Mouse (Mus musculus) heart, adult 2 months (tissue): ENCODE data around the gene Gpr137. TPM values are rescaled to one million over a fixed set of nuclear protein-coding genes. Genes with fewer than 3 reads are reported as not detected.
A peak's percentile ranks its signal among the peaks of the same experiment; 100 is the strongest.

ENCODE experiments used
- DNase-seq, 2 experiments: peaks; one replicate each; pipeline ENCODE4 v3.0.0; 2021
- H3K27ac ChIP-seq: fragments of 200-600 bp; 2 replicates; pipeline ENCODE4 v1.8.1; 2022
- H3K27me3 ChIP-seq: fragments of 200-500 bp; 2 replicates; pipeline ENCODE4 v1.6.1; 2012; ENCODE audit warnings: mild to moderate bottlenecking, low read length, inconsistent platforms, mixed read lengths; ENCODE audit not compliant: control insufficient read depth, insufficient read depth
- H3K36me3 ChIP-seq: fragments of 200-500 bp; 2 replicates; pipeline ENCODE4 v1.6.1; 2012; ENCODE audit warnings: low read length, inconsistent platforms; ENCODE audit not compliant: control insufficient read depth, insufficient read depth
- H3K4me1 ChIP-seq: fragments of 200-500 bp; 2 replicates; pipeline ENCODE4 v1.6.1; 2011; ENCODE audit warnings: low read length; ENCODE audit not compliant: control insufficient read depth, insufficient read depth
- H3K4me3 ChIP-seq: fragments of 200-600 bp; 2 replicates; pipeline ENCODE4 v1.8.1; 2022
- H3K79me2 ChIP-seq: fragments of 200-500 bp; replicated peaks from 2 replicates; pipeline ENCODE4 v1.6.1; 2012; ENCODE audit warnings: mild to moderate bottlenecking, inconsistent platforms, low read length, moderate library complexity, mixed read lengths; ENCODE audit not compliant: control insufficient read depth, insufficient read depth
- H3K9ac ChIP-seq: fragments of 200-500 bp; 2 replicates; pipeline ENCODE4 v1.6.1; 2012; ENCODE audit warnings: low read depth, mild to moderate bottlenecking, control low read depth, inconsistent platforms, low read length, mixed read lengths
- CTCF ChIP-seq: fragments of 200-600 bp; IDR thresholded peaks from 2 replicates; pipeline ENCODE4 v1.8.1; 2022; ENCODE audit warnings: antibody characterized with exemption, mild to moderate bottlenecking, moderate library complexity
- EP300 ChIP-seq: fragments of 200-500 bp; IDR thresholded peaks from 2 replicates; pipeline ENCODE4 v1.6.1; 2011; ENCODE audit warnings: low read depth, low read length, control low read depth; ENCODE audit not compliant: insufficient read depth
- POLR2A ChIP-seq: fragments of 200-500 bp; IDR thresholded peaks from 2 replicates; pipeline ENCODE4 v1.6.1; 2011; ENCODE audit warnings: mild to moderate bottlenecking, low read depth, low read length, control low read depth; ENCODE audit not compliant: insufficient read depth
- WGBS: fragments of 180-500 bp; shearing (Covaris S2); methylation state at CpG from one replicate; pipeline ENCODE4 v1.1.7; 2018; 5-methylcytosine and 5-hydroxymethylcytosine counted together
- intact Hi-C: fragments of 180-260 bp; cut with DNase I; formaldehyde crosslinking; loops from one replicate; pipeline ENCODE4 v1.15.1; 2025
- polyA plus RNA-seq: library from polyadenylated mRNA; depleted of rRNA; stranded (reverse); fragments of >200 nt; gene quantifications from 2 replicates; pipeline ENCODE4 v1.2.3, GENCODE M21; 2012
- total RNA-seq, 2 experiments: library from RNA; stranded (reverse); gene quantifications; 2 replicates each; pipeline ENCODE4 v1.2.3; 2021

Gpr137 gene
- total and polyA plus RNA-seq, 3 experiments: 34.1 to 53.4 (median 35.4) TPM

DNA sequence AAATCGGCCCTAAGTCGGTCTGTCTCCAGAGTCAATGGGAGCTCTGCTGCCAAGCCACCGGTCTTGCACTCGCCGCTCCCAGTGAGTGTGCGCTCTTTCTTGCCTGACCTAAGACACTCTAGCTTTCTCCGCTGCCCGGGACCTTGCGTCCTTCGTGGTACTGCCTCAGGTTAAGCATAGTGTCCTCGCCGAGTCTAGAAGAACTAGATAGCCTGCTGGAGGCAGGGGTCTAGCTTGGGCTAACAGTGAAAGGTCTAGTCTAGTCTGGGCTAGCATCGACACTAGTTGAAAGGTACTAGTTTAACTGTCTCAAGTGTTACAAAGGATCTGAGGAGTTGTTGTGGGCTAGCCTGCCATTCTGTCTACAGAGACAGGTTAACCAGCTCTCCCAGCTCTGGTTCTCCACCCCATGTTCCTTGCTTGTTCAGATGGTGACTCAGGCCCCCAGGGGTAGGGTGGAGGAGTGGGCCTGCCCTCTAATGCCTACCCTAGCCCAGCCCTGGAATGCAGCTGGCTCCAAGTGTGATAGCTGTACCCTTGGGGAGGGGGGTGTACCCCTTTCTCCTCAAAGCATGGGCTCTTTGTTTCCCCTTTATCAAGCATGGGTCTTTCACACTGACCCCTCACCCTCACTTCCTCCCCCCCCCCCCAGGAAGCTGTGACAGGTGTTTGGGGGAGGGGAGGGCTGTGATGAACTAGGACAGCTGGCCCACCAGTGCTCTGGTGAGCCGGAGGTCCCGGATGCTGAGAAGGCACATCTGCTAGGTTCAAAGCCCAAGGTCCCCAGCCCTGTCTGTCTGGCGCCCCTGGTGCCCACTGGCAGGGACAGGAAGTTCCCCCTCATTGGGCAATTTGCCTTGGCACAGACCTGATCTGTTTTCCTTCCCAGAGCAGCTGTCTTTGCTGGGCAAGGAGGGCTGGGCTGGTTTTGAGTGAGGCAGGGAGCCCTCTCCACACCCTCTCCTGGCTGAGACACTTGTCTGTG is 33.5 kb upstream of the Gpr137 start, which contains the start of gene Plcb3:
Plcb3 (minus strand) TSS at position 934 of the 985 bp plus-strand sequence.
- no peaks in the 10 kb centered on the region for H3K27me3 ChIP-seq
- peaks cover 3% of the 10 kb centered on the region; the same call in 1 of the 2 replicates for H3K4me1 ChIP-seq
- peak within 1 kb of the TSS; percentile 69 for H3K9ac ChIP-seq
- intact Hi-C loops: loop anchor here (5.0 kb wide), 1 partner anchor 34 kb away; the partner anchor contains the start of genes Bad and Gpr137
- peak; percentile 62 to 77 for DNase-seq
- H3K27ac ChIP-seq: peak within 1 kb of the TSS; percentile 76
- H3K79me2 ChIP-seq: no peaks in the 10 kb centered on the region
- no peaks in the 10 kb centered on the region for H3K36me3 ChIP-seq
- peak within 1 kb of the TSS; percentile 49 for H3K4me3 ChIP-seq
- WGBS: 1% methylated on average over 16 of the region's 16 CpGs
- peak; percentile 10; the same call in 1 of the 2 replicates for TF ChIP-seq POLR2A
- no peak for TF ChIP-seq EP300
- peak; percentile 24 for TF ChIP-seq CTCF

DNA sequence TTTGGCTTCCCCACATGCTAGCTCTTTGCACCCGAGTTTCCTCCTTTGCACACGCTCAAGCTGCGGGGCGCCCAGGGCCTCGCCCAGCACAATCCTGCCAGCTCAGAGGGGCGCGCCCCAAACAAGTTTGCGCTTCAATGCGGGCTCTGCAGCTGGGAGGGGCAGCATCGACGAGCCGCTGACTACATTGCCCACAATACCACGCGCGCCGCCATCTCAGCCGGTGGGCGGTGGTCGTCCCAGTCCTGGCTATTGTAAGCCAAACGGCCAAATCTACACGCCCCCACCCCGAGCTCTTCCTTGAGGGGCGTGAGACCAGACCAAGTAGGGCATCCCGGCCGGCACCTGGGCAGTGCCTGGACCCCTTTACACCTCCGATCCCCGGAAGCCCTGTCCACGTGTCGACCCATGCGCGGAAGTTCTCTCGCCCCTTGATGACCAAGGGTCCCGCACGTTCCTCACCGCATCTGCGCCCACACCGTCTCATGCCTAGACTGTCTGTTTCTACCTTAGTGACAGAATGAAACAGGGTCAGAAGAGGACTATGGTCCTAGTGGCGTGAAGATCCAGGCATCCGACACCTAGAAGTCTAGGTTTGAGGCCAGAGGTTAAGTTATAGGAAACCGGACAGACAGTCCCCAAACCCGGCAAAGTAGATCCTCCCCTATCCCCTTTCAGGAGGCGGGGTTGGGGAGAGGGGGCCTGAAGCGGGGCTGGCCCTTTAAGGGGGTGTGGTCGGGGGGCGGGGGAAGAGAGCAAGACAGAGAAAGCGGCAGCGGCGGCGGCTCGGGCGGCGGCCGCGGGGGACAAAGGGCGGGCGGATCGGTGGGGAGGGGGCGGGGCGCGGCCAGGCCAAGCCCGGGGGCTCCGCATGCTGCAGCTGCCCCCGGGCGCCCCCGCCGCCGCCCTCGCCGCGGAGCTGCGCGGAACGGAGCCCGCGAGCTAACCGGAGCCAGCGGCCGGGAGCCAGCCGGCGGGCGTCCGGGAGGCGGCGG is 32.2 kb upstream of the Gpr137 start, which contains the start of gene Ppp1r14b:
Ppp1r14b (plus strand) TSS at position 758 of the 995 bp plus-strand sequence.
- Histone ChIP-seq H3K4me3 (peak within 1 kb of the TSS; percentile 68), H3K79me2 (no peaks in the 10 kb centered on the region), H3K27me3 (no peaks in the 10 kb centered on the region), H3K36me3 (no peaks in the 10 kb centered on the region), H3K4me1 (peaks cover 5% of the 10 kb centered on the region), H3K9ac (peak within 1 kb of the TSS; percentile 69), H3K27ac (peak within 1 kb of the TSS; percentile 83)
- intact Hi-C loops: loop anchor here (5.0 kb wide), 1 partner anchor 32 kb away; the partner anchor contains the start of genes Bad and Gpr137
- DNase-seq: peak; percentile 84 to 87
- WGBS: 3% methylated on average over 75 of the region's 84 CpGs
- TF ChIP-seq POLR2A (0 out of 2 replicates have a peak, but pooled peaks have one; percentile 44), CTCF (no peak)

- H3K27ac ChIP-seq: peak overlapping the region; percentile 83
- H3K79me2 ChIP-seq: no peaks in the 10 kb centered on the region
- peaks cover 5% of the 10 kb centered on the region for H3K4me1 ChIP-seq
- no peaks in the 10 kb centered on the region for H3K36me3 ChIP-seq
- TF ChIP-seq POLR2A (no peak), CTCF (no peak), EP300 (no peak)
- H3K27me3 ChIP-seq: no peaks in the 10 kb centered on the region
- 40% methylated on average over 12 of the region's 12 CpGs for WGBS
- peak overlapping the region; percentile 68 for H3K4me3 ChIP-seq
- H3K9ac ChIP-seq: no peak overlapping the region
- no peak for DNase-seq
- intact Hi-C loops: no loop called here
Measured at GRCm38 (mm10) chr19:6973581-6974190, 31.4 kb upstream of the Gpr137 start.

DNA sequence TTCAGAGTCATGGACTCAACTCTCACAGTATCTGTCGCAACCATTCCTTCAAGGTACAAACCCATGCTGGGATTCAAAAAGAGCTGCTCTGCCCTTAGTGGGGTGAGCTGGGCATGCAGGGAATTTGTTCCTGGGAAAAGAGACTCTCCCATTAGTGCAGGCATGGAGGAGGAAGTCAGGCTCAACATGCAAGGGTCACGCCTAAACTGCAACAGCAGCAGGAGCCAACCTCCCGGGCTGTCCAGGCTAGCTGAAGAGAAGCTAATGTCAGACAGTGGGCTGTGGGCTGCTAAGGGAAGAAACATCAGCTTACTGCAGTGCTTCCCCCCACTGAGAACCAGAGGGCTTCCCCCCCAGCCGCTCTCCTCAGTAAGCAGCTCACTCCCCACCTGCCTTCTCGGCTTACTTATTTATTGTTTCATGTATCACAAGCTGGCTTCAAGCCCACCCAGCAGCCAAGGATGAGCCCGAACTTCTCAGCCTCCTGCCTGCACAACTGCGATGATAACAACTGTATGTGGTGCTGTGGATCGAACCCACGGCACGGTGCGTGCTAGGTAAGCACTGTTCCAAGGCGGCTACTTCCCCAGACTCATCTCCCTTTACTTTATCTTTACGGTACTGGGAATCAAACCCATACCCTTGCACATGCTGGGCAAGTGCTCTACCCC is 30.1 kb upstream of the Gpr137 start:
- peaks cover 5% of the 10 kb centered on the region for H3K4me1 ChIP-seq
- H3K9ac ChIP-seq: no peak overlapping the region
- TF ChIP-seq EP300 (no peak), CTCF (no peak), POLR2A (no peak)

DNA sequence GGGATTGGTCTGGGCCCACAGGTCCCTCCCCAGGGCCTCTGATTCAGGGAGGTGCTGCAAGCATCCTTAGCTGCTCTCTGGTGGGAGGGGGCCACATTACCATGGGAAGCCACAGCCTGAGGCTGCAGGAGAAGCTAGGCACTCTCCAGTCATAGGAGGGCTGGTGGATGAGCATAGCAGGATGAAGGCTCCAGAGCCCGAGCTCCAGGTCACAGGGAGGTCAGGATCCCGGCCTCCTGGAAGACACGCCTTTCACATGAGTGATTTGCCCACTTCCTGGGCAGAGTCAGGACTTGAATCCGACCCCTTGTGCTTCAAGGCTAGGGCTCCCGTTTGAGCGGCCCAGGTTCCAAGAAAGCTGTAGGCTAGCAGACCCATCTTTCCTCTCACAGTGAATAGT is 29.4 kb upstream of the Gpr137 start:
- Histone ChIP-seq H3K4me3 (no peak overlapping the region), H3K79me2 (no peaks in the 10 kb centered on the region; the same call in 1 of the 2 replicates), H3K27ac (no peak overlapping the region), H3K27me3 (no peaks in the 10 kb centered on the region), H3K4me1 (peaks cover 4% of the 10 kb centered on the region), H3K36me3 (no peaks in the 10 kb centered on the region), H3K9ac (no peak overlapping the region)
- no peak for DNase-seq
- intact Hi-C loops: no loop called here
- 47% methylated on average over 6 of the region's 6 CpGs for WGBS
- TF ChIP-seq EP300: no peak
- TF ChIP-seq POLR2A: no peak
- no peak for TF ChIP-seq CTCF

More for the DNA sequence above, 30.1 kb upstream of the Gpr137 start:
- intact Hi-C loops: no loop called here
- no peaks in the 10 kb centered on the region for H3K27me3 ChIP-seq
- H3K4me3 ChIP-seq: no peak overlapping the region
- no peaks in the 10 kb centered on the region for H3K36me3 ChIP-seq
- WGBS: 77% methylated on average over 13 of the region's 13 CpGs
- H3K79me2 ChIP-seq: no peaks in the 10 kb centered on the region; the same call in 1 of the 2 replicates
- no peak overlapping the region for H3K27ac ChIP-seq
- DNase-seq: no peak
